Mouse (Mus musculus) midbrain, embryonic 10.5 days (tissue): ENCODE results near the gene Ankmy1. TPM values are rescaled to one million over a fixed set of nuclear protein-coding genes. Genes with fewer than 3 reads are reported as not detected.

ENCODE experiments used
- DNase-seq: peaks from one replicate; pipeline ENCODE4 v3.0.0-alpha.2; 2017; ENCODE audit warnings: low spot score
- H3K27ac ChIP-seq: fragments of 300-500 bp; sonication (generic); replicated peaks from 2 replicates; pipeline ENCODE4 v1.5.1; 2016; ENCODE audit warnings: mild to moderate bottlenecking
- H3K27me3 ChIP-seq: fragments of 300-500 bp; sonication (generic); 2 replicates; pipeline ENCODE4 v1.6.1; 2016; ENCODE audit warnings: low read depth, mild to moderate bottlenecking; ENCODE audit not compliant: poor library complexity, severe bottlenecking
- H3K36me3 ChIP-seq: fragments of 300-500 bp; sonication (generic); 2 replicates; pipeline ENCODE4 v1.6.1; 2016; ENCODE audit warnings: mild to moderate bottlenecking, moderate library complexity
- H3K4me1 ChIP-seq: fragments of 300-500 bp; sonication (generic); 2 replicates; pipeline ENCODE4 v1.6.1; 2016
- H3K4me3 ChIP-seq: fragments of 300-500 bp; sonication (generic); 2 replicates; pipeline ENCODE4 v1.5.1; 2016; ENCODE audit warnings: mild to moderate bottlenecking, moderate library complexity
- H3K9me3 ChIP-seq: fragments of 300-500 bp; sonication (generic); replicated peaks from 2 replicates; pipeline ENCODE4 v1.6.1; 2016; ENCODE audit warnings: mild to moderate bottlenecking
- WGBS: fragments of 180-500 bp; shearing (Covaris S2); methylation state at CpG from one replicate; pipeline ENCODE4 v1.1.7; 2016; 5-methylcytosine and 5-hydroxymethylcytosine counted together
- polyA plus RNA-seq: library from polyadenylated mRNA; unstranded; fragments of >200 nt; fragmentation: Nextera tagmentation; extraction: Ambion mirVana; gene quantifications from 2 replicates; pipeline ENCODE4 v1.2.1, GENCODE M21; 2016

The Ankmy1 gene
- polyA plus RNA-seq, 1 experiment from 2014 or later: 0.30 TPM

DNA sequence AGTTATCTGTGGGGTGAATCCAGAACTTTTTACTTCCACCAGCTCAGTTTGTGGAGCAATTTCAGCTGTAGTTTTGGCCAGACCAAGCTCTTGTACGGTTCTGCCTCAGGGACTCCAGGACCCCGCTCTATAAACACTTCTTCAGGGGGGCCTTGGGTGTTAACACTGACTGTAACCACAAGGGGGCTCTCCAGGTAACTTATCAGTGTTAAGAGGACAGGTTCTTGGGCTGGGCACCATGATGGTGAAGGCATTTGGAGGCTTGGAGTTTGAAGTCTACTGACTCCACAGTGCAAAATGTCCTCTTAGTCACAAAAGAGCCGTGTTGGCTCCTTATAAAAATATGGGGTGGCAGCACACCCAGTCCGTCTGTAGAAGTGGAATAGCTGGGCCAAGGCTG, 6.4 kb upstream of the Ankmy1 start:
- 75% methylated on average over 4 of the region's 4 CpGs for WGBS
- no peaks in the 10 kb centered on the region for H3K9me3 ChIP-seq
- H3K27me3 ChIP-seq: peaks cover 24% of the 10 kb centered on the region
- peaks cover 6% of the 10 kb centered on the region for H3K36me3 ChIP-seq
- DNase-seq: peak; percentile 43
- H3K4me3 ChIP-seq: no peak overlapping the region
- peaks cover 55% of the 10 kb centered on the region for H3K4me1 ChIP-seq
- H3K27ac ChIP-seq: no peak overlapping the region

GRCm38 (mm10) chr1:92908664-92909063, 6.0 kb upstream of the Ankmy1 start:
- peaks cover 2% of the 10 kb centered on the region; the same call in 1 of the 2 replicates for H3K36me3 ChIP-seq
- 94% methylated on average over 3 of the region's 3 CpGs for WGBS

DNA sequence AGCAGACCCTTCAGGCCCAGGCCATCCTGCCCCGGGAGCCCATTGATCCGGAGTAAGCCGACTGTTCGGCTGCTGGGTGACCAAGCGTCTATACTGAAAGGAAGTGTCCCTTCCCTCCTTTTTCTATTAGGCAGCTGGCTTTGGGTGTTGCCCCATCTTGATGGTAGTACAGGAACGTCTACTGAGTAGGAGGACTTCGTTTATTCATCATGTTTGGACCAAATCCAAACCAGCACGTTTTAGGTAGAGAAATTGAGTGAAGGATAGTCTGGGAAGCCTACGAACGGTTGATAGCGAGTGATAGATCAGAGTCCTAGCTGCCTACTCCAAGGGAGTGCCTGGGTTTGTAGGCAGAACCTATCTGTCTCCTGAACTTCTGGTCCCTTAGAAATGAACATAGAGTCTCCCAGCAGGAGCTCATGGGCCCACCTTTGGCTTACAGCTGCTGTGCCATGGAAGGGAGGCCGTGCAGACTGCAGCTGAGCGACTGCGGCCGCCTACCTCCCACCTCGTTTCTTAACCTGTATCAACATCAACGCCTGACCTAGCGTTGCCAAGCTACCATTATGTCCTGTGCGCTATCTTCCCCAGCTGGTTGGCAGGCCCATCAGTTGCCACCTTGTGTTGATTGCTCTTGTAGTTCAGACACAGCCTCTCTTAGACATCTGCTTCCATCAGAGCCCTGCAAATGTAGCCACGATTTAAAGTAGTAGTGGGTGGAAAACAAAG, 5.1 kb upstream of the Ankmy1 start:
- peak overlapping the region; percentile 86 for H3K27ac ChIP-seq
- peaks cover 59% of the 10 kb centered on the region for H3K4me1 ChIP-seq
- no peaks in the 10 kb centered on the region for H3K9me3 ChIP-seq
- no peaks in the 10 kb centered on the region for H3K36me3 ChIP-seq
- 48% methylated on average over 20 of the region's 20 CpGs for WGBS
- peak overlapping the region; percentile 68 for H3K4me3 ChIP-seq
- H3K27me3 ChIP-seq: peaks cover 36% of the 10 kb centered on the region
- no peak for DNase-seq

More at GRCm38 (mm10) chr1:92908664-92909063, 6.0 kb upstream of the Ankmy1 start:
- Histone ChIP-seq H3K4me1 (peaks cover 55% of the 10 kb centered on the region), H3K27me3 (peaks cover 27% of the 10 kb centered on the region), H3K9me3 (no peaks in the 10 kb centered on the region), H3K4me3 (no peak overlapping the region), H3K27ac (no peak overlapping the region)
- DNase-seq: no peak

- WGBS: under 1% methylated on average over 79 of the region's 81 CpGs
- Histone ChIP-seq H3K36me3 (no peaks in the 10 kb centered on the region), H3K27ac (peak within 1 kb of the TSS; percentile 86), H3K4me1 (peaks cover 58% of the 10 kb centered on the region), H3K4me3 (peak within 1 kb of the TSS; percentile 68), H3K27me3 (peaks cover 42% of the 10 kb centered on the region), H3K9me3 (no peaks in the 10 kb centered on the region)
- peak; percentile 92 for DNase-seq
These were observed 4.3 kb upstream of the Ankmy1 start, which contains the start of gene Dusp28 for GRCm38 (mm10) chr1:92906779-92907631. TSS of gene Dusp28 (plus strand) at chr1:92906981.

- H3K27ac ChIP-seq: no peak overlapping the region
- H3K27me3 ChIP-seq: peaks cover 54% of the 10 kb centered on the region
- 91% methylated on average over 2 of the region's 2 CpGs for WGBS
- H3K4me1 ChIP-seq: peaks cover 48% of the 10 kb centered on the region
- H3K36me3 ChIP-seq: no peaks in the 10 kb centered on the region
- H3K4me3 ChIP-seq: no peak overlapping the region
- no peaks in the 10 kb centered on the region for H3K9me3 ChIP-seq
- DNase-seq: no peak
These were observed 3.1 kb upstream of the Ankmy1 start for GRCm38 (mm10) chr1:92905703-92906310.

DNA sequence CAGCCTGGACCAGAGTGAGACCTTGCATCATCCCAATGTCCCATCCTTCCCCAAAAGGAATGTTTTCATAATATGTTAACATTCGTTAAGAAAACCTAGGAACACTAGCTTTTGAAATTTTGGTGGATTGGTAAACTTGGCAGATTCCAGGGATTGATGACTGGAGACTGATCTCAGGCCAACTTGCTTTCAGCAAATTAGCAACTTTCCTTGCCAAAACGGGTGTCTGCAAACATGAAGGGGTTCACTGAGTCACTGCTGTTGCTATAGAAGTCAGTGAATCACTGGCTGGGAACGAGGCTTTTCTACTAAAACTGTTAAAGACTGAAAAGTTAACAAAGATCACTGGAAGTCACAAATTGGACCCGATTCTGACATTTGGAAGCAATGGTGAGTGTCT, 921 bp upstream of the Ankmy1 start:
- H3K36me3 ChIP-seq: no peaks in the 10 kb centered on the region
- DNase-seq: no peak
- H3K27me3 ChIP-seq: peaks cover 59% of the 10 kb centered on the region
- peaks cover 35% of the 10 kb centered on the region for H3K4me1 ChIP-seq
- no peak overlapping the region for H3K27ac ChIP-seq
- no peak overlapping the region for H3K4me3 ChIP-seq
- H3K9me3 ChIP-seq: no peaks in the 10 kb centered on the region
- 78% methylated on average over 4 of the region's 4 CpGs for WGBS

DNA sequence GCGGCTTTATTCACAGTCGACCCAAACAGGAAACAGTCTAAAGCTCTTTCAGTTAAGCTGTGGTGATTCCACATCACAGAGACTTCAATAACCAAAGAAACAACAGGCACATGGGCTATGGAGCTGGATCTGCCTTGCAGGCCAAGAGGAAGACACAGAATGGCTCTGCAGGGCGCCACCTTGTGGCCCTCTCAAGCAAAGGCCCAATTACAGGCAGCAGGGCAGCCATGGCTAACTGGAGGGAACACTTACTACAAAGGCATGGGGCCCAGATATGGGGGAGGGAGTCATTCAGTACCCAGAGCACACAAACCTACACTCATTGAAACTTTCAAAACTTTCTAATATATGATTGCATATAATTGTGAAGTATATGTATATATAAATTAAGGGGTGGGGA, 7.6 kb downstream of the Ankmy1 start:
- H3K36me3 ChIP-seq: no peaks in the 10 kb centered on the region
- H3K27ac ChIP-seq: no peak overlapping the region
- no peaks in the 10 kb centered on the region for H3K9me3 ChIP-seq
- H3K27me3 ChIP-seq: peaks cover 23% of the 10 kb centered on the region
- no peaks in the 10 kb centered on the region for H3K4me1 ChIP-seq
- DNase-seq: peak; percentile 82
- WGBS: 10% methylated on average over 3 of the region's 3 CpGs
- no peak overlapping the region for H3K4me3 ChIP-seq

DNA sequence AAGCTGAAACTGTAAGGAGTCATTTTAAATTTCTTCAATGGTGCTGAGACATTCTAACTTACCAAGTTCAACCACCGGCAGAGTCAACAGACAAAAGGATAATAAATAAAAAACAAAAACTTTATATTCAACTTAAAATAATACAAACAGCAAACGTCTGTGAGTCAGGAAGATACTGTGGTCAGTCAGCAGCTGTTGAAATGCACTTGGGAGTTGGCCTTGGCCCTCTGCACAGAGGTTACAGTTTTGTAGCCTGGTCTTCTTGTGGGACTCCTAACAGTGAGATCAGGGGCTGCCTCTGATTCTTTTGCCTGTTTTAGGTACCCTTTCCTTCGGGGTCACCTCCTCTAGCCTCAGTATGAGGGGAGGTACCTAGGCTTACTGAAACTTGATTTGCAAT, 8.8 kb downstream of the Ankmy1 start:
- 75% methylated on average over 3 of the region's 3 CpGs for WGBS

GRCm38 (mm10) chr1:92892791-92893190, 9.9 kb downstream of the Ankmy1 start:
- DNase-seq: no peak
- 70% methylated on average over 3 of the region's 3 CpGs for WGBS
- peaks cover 5% of the 10 kb centered on the region; the same call in 1 of the 2 replicates for H3K27me3 ChIP-seq
- H3K36me3 ChIP-seq: no peaks in the 10 kb centered on the region
- H3K4me3 ChIP-seq: no peak overlapping the region
- no peak overlapping the region for H3K27ac ChIP-seq
- H3K4me1 ChIP-seq: no peaks in the 10 kb centered on the region
- no peaks in the 10 kb centered on the region for H3K9me3 ChIP-seq

More for the DNA sequence above, 8.8 kb downstream of the Ankmy1 start:
- Histone ChIP-seq H3K9me3 (no peaks in the 10 kb centered on the region), H3K36me3 (no peaks in the 10 kb centered on the region), H3K4me3 (no peak overlapping the region), H3K27ac (no peak overlapping the region), H3K4me1 (no peaks in the 10 kb centered on the region), H3K27me3 (peaks cover 12% of the 10 kb centered on the region; the same call in 1 of the 2 replicates)
- no peak for DNase-seq

DNA sequence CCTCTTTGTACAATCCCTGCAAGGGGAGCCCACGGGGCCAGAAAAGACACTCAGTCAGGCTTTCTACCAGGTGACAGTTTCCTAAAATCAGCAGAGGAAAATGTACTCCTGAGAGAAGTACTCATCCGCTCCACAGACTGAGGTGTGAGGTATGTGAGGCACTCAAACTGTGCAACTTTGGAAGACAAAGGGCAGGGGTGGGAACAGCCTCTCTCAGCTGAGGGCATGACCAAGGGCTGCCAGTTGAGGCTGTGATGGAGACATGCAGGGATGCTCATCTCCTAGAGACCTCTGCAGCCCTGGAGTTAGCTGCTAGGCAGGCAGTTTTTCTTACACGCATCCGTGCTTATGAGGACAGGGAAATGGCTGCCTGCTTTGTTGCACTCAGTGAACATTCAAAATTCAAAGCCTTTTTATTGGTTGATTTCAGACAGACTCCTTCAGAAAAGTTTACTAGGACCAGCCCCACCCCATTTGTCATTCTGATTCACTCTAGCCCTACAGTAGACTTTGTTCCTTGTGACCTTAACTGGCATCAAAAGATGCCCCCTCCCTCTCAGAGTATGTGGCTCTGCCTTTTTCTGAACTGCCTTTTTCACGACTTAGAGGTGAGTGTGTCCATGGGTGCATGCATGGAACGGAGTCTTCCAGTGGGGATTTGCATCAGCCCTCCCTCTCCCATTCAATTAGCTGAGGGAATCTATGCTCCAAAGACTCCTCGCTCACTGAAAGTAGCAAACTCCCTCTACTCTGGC, 13.6 kb downstream of the Ankmy1 start:
- Histone ChIP-seq H3K27ac (no peak overlapping the region; the same call in 1 of the 2 replicates), H3K27me3 (no peaks in the 10 kb centered on the region), H3K4me3 (no peak overlapping the region), H3K4me1 (no peaks in the 10 kb centered on the region), H3K9me3 (no peaks in the 10 kb centered on the region), H3K36me3 (no peaks in the 10 kb centered on the region)
- no peak for DNase-seq
- WGBS: 73% methylated on average over 7 of the region's 7 CpGs

DNA sequence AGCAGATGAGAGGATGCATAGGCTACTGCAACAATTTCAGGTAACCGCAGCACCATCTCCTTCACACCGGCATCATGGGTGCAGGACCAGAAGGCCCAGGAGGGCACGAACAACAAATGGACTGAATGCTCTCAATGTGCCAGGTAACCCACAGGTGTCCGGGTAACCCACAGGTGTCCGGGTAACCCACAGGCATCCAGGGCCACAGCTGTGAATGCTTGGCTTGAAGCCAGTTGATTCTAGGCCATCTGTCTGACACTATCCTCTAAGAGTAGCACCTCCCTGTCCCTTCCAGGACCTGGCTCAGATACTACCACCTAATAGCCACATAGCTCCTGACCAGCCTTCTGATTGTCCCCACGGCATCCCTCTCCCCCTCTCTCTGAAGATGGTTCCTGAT, 20.7 kb downstream of the Ankmy1 start:
- DNase-seq: no peak
- 91% methylated on average over 6 of the region's 6 CpGs for WGBS
- no peaks in the 10 kb centered on the region for H3K9me3 ChIP-seq
- no peaks in the 10 kb centered on the region for H3K36me3 ChIP-seq
- H3K27ac ChIP-seq: no peak overlapping the region
- H3K4me1 ChIP-seq: no peaks in the 10 kb centered on the region
- no peak overlapping the region for H3K4me3 ChIP-seq
- H3K27me3 ChIP-seq: no peaks in the 10 kb centered on the region

GRCm38 (mm10) chr1:92880101-92880500, 22.6 kb downstream of the Ankmy1 start:
- Histone ChIP-seq H3K4me1 (no peaks in the 10 kb centered on the region), H3K9me3 (no peaks in the 10 kb centered on the region), H3K27me3 (no peaks in the 10 kb centered on the region), H3K36me3 (no peaks in the 10 kb centered on the region), H3K4me3 (no peak overlapping the region), H3K27ac (no peak overlapping the region)
- 88% methylated on average over 5 of the region's 5 CpGs for WGBS
- no peak for DNase-seq
